Mouse (Mus musculus) neutrophil, adult 65 days (primary cell): ENCODE measurements around the gene Palm3. TPM values are rescaled to one million over a fixed set of nuclear protein-coding genes. Genes with fewer than 3 reads are reported as not detected.

ENCODE experiments used
- total RNA-seq: library from RNA; stranded (reverse); gene quantifications from 2 replicates; pipeline ENCODE4 v1.2.4, GENCODE M21; 2023

Palm3 gene
- total RNA-seq, result 0.16 TPM in 1 of 2 replicates, not detected in the other

GRCm38 (mm10) chr8:84021096-84021495 lies at the start of gene Palm3:
Gene Palm3, plus strand, starts transcription at chr8:84021471.

GRCm38 (mm10) chr8:83972150-83973120 lies 48.8 kb upstream of the Palm3 start, which contains the start of gene Prkaca:
Gene Prkaca, plus strand, starts transcription at chr8:83972993.

GRCm38 (mm10) chr8:83997511-83998141 lies 23.6 kb upstream of the Palm3 start, which contains the start of gene Samd1:
Gene Samd1, plus strand, starts transcription at chr8:83997672.

GRCm38 (mm10) chr8:84001281-84002000 lies 19.8 kb upstream of the Palm3 start, which contains the start of gene 1700067K01Rik:
Gene 1700067K01Rik, plus strand, starts transcription at chr8:84001502.

GRCm38 (mm10) chr8:84011705-84012498 lies 9.4 kb upstream of the Palm3 start, which contains the start of gene 2210011C24Rik:
Gene 2210011C24Rik, minus strand, starts transcription at chr8:84012171.

GRCm38 (mm10) chr8:84042066-84042947 lies 21.0 kb downstream of the Palm3 start, which contains the start of gene Il27ra:
Gene Il27ra, minus strand, starts transcription at chr8:84042589.

GRCm38 (mm10) chr8:84044900-84045299 lies 23.6 kb downstream of the Palm3 start, which contains the start of gene Rln3:
Gene Rln3, minus strand, starts transcription at chr8:84045000.

GRCm38 (mm10) chr8:84065037-84065436 lies 43.8 kb downstream of the Palm3 start, which contains the start of gene Gm10643:
Gene Gm10643, minus strand, starts transcription at chr8:84065137.

GRCm38 (mm10) chr8:84066291-84066930 lies 45.1 kb downstream of the Palm3 start, which contains the start of gene Rfx1:
Gene Rfx1, plus strand, starts transcription at chr8:84066834.

Other genes with a start within 250 kb of the Palm3 start
- 1.8 and 2.1 TPM in 2 replicates for gene Adgrl1, start 121.4 kb upstream of the Palm3 start, total RNA-seq
- gene Gm10644, start 66.3 kb upstream of the Palm3 start, total RNA-seq, result 0.16 TPM in 1 of 2 replicates, not detected in the other
- gene Asf1b, start 66.0 kb upstream of the Palm3 start, total RNA-seq, result 39.2 and 41.4 TPM in 2 replicates
- gene Prkaca, start 48.5 kb upstream of the Palm3 start, total RNA-seq, result 29.2 and 30.6 TPM in 2 replicates
- gene Samd1, start 23.8 kb upstream of the Palm3 start, total RNA-seq, result 28.4 and 32.0 TPM in 2 replicates
- not detected in 2 replicates for gene 1700067K01Rik, start 20.0 kb upstream of the Palm3 start, total RNA-seq
- not detected in 2 replicates for gene 2210011C24Rik, start 9.3 kb upstream of the Palm3 start, total RNA-seq
- gene Il27ra, start 21.1 kb downstream of the Palm3 start, total RNA-seq, result 0.77 and 1.6 TPM in 2 replicates
- gene Rln3, start 23.5 kb downstream of the Palm3 start, total RNA-seq, result not detected in 2 replicates
- 2.9 and 3.0 TPM in 2 replicates for gene Gm10643, start 43.7 kb downstream of the Palm3 start, total RNA-seq
- gene Rfx1, start 45.4 kb downstream of the Palm3 start, total RNA-seq, result 61.0 and 67.9 TPM in 2 replicates
- gene Dcaf15, start 83.3 kb downstream of the Palm3 start, total RNA-seq, result 24.7 and 26.8 TPM in 2 replicates
- 0.28 TPM in 1 of 2 replicates, not detected in the other for gene Podnl1, start 104.5 kb downstream of the Palm3 start, total RNA-seq
- 14.9 and 20.3 TPM in 2 replicates for gene Cc2d1a, start 126.5 kb downstream of the Palm3 start, total RNA-seq
- gene 4930432K21Rik, start 126.6 kb downstream of the Palm3 start, total RNA-seq, result 0.28 TPM in 1 of 2 replicates, not detected in the other
- not detected in 2 replicates for gene Nanos3, start 163.7 kb downstream of the Palm3 start, total RNA-seq
- 85.3 and 107 TPM in 2 replicates for gene Zswim4, start 215.6 kb downstream of the Palm3 start, total RNA-seq
- gene D8Ertd738e, start 228.2 kb downstream of the Palm3 start, total RNA-seq, result 179 and 201 TPM in 2 replicates
- 5.9 and 6.8 TPM in 2 replicates for gene Mri1, start 235.9 kb downstream of the Palm3 start, total RNA-seq
- gene Ccdc130, start 248.9 kb downstream of the Palm3 start, total RNA-seq, result 13.1 and 14.1 TPM in 2 replicates